Mouse (Mus musculus): ENCODE results near the gene Dlgap5. TPM values are rescaled to one million over a fixed set of nuclear protein-coding genes. Genes with fewer than 3 reads are reported as not detected.
A peak's percentile ranks its signal among the peaks of the same experiment; 100 is the strongest.

Gene Dlgap5
- polyA plus RNA-seq, 1 experiment: 76.7 TPM

GRCm38 (mm10) chr14:47354948-47355347 is 63.3 kb downstream of the Dlgap5 start:
- Histone ChIP-seq H3K4me1 (ENCODE audit: control insufficient read depth, insufficient read depth, low read length) (peaks cover 7% of the 10 kb centered on the region), H3K4me3 (replicated peaks; ENCODE audit: control insufficient read depth, low read depth, low read length) (no peak overlapping the region), H3K27ac (ENCODE audit: control insufficient read depth, insufficient read depth, low read depth, low read length, poor library complexity) (0 out of 2 replicates have a peak overlapping the region, but pooled peaks have one; percentile 20)
- 84% methylated on average over 5 of the region's 5 CpGs for WGBS
- TF ChIP-seq POLR2A (IDR thresholded peaks at IDR 0.05; ENCODE audit: borderline replicate concordance, control insufficient read depth, low read depth, low read length) (no peak), CTCF (IDR thresholded peaks at IDR 0.05; ENCODE audit: control insufficient read depth, insufficient read depth, low read length) (no peak)

GRCm38 (mm10) chr14:47354111-47354577 is 64.1 kb downstream of the Dlgap5 start:
- WGBS: 37% methylated on average over 8 of the region's 8 CpGs
- Histone ChIP-seq H3K4me3 (replicated peaks; ENCODE audit: control insufficient read depth, low read depth, low read length) (no peak overlapping the region), H3K4me1 (ENCODE audit: control insufficient read depth, insufficient read depth, low read length) (peaks cover 7% of the 10 kb centered on the region), H3K27ac (ENCODE audit: control insufficient read depth, insufficient read depth, low read depth, low read length, poor library complexity) (peak overlapping the region; percentile 21; the same call in 1 of the 2 replicates)
- TF ChIP-seq CTCF (IDR thresholded peaks at IDR 0.05; ENCODE audit: control insufficient read depth, insufficient read depth, low read length) (peak; percentile 53), POLR2A (IDR thresholded peaks at IDR 0.05; ENCODE audit: borderline replicate concordance, control insufficient read depth, low read depth, low read length) (no peak)

GRCm38 (mm10) chr14:47353240-47353639 is 65.0 kb downstream of the Dlgap5 start:
- peaks cover 7% of the 10 kb centered on the region for H3K4me1 ChIP-seq (ENCODE audit: control insufficient read depth, insufficient read depth, low read length)
- 63% methylated on average over 4 of the region's 4 CpGs for WGBS
- no peak overlapping the region; the same call in 1 of the 2 replicates for H3K27ac ChIP-seq (ENCODE audit: control insufficient read depth, insufficient read depth, low read depth, low read length, poor library complexity)
- TF ChIP-seq CTCF (IDR thresholded peaks at IDR 0.05; ENCODE audit: control insufficient read depth, insufficient read depth, low read length): no peak
- TF ChIP-seq POLR2A (IDR thresholded peaks at IDR 0.05; ENCODE audit: borderline replicate concordance, control insufficient read depth, low read depth, low read length): no peak
- no peak overlapping the region for H3K4me3 ChIP-seq (replicated peaks; ENCODE audit: control insufficient read depth, low read depth, low read length)

- WGBS: 93% methylated on average over 10 of the region's 10 CpGs
- Histone ChIP-seq H3K4me3 (replicated peaks; ENCODE audit: control insufficient read depth, low read depth, low read length) (no peak overlapping the region), H3K4me1 (ENCODE audit: control insufficient read depth, insufficient read depth, low read length) (peaks cover 7% of the 10 kb centered on the region)
These were observed 65.9 kb downstream of the Dlgap5 start for GRCm38 (mm10) chr14:47352272-47352671.

GRCm38 (mm10) chr14:47350974-47351373 is 67.2 kb downstream of the Dlgap5 start:
- Histone ChIP-seq H3K4me3 (replicated peaks; ENCODE audit: control insufficient read depth, low read depth, low read length) (no peak overlapping the region), H3K4me1 (ENCODE audit: control insufficient read depth, insufficient read depth, low read length) (peaks cover 7% of the 10 kb centered on the region), H3K27ac (ENCODE audit: control insufficient read depth, insufficient read depth, low read depth, low read length, poor library complexity) (no peak overlapping the region)
- TF ChIP-seq CTCF (IDR thresholded peaks at IDR 0.05; ENCODE audit: control insufficient read depth, insufficient read depth, low read length): no peak
- no peak for TF ChIP-seq POLR2A (IDR thresholded peaks at IDR 0.05; ENCODE audit: borderline replicate concordance, control insufficient read depth, low read depth, low read length)
- WGBS: 64% methylated on average over 2 of the region's 2 CpGs

More at GRCm38 (mm10) chr14:47352272-47352671, 65.9 kb downstream of the Dlgap5 start:
- TF ChIP-seq CTCF (IDR thresholded peaks at IDR 0.05; ENCODE audit: control insufficient read depth, insufficient read depth, low read length): no peak
- no peak for TF ChIP-seq POLR2A (IDR thresholded peaks at IDR 0.05; ENCODE audit: borderline replicate concordance, control insufficient read depth, low read depth, low read length)
- H3K27ac ChIP-seq (ENCODE audit: control insufficient read depth, insufficient read depth, low read depth, low read length, poor library complexity): no peak overlapping the region

GRCm38 (mm10) chr14:47346715-47347114 is 71.5 kb downstream of the Dlgap5 start:
- no peak overlapping the region for H3K27ac ChIP-seq (ENCODE audit: control insufficient read depth, insufficient read depth, low read depth, low read length, poor library complexity)
- H3K4me3 ChIP-seq (replicated peaks; ENCODE audit: control insufficient read depth, low read depth, low read length): no peak overlapping the region
- TF ChIP-seq CTCF (IDR thresholded peaks at IDR 0.05; ENCODE audit: control insufficient read depth, insufficient read depth, low read length): no peak
- TF ChIP-seq POLR2A (IDR thresholded peaks at IDR 0.05; ENCODE audit: borderline replicate concordance, control insufficient read depth, low read depth, low read length): no peak
- 77% methylated on average over 1 of the region's 1 CpGs for WGBS
- no peaks in the 10 kb centered on the region; the same call in 1 of the 2 replicates for H3K4me1 ChIP-seq (ENCODE audit: control insufficient read depth, insufficient read depth, low read length)

GRCm38 (mm10) chr14:47341811-47342291 is 76.4 kb downstream of the Dlgap5 start:
- 49% methylated on average over 4 of the region's 4 CpGs for WGBS
- H3K27ac ChIP-seq (ENCODE audit: control insufficient read depth, insufficient read depth, low read depth, low read length, poor library complexity): no peak overlapping the region
- TF ChIP-seq CTCF (IDR thresholded peaks at IDR 0.05; ENCODE audit: control insufficient read depth, insufficient read depth, low read length) (no peak), POLR2A (IDR thresholded peaks at IDR 0.05; ENCODE audit: borderline replicate concordance, control insufficient read depth, low read depth, low read length) (no peak)
- H3K4me3 ChIP-seq (replicated peaks; ENCODE audit: control insufficient read depth, low read depth, low read length): no peak overlapping the region
- no peaks in the 10 kb centered on the region for H3K4me1 ChIP-seq (ENCODE audit: control insufficient read depth, insufficient read depth, low read length)

- 80% methylated on average over 10 of the region's 10 CpGs for WGBS
These were observed 77.8 kb downstream of the Dlgap5 start for GRCm38 (mm10) chr14:47340231-47340925.

More at GRCm38 (mm10) chr14:47340231-47340925, 77.8 kb downstream of the Dlgap5 start:
- no peak for TF ChIP-seq CTCF (IDR thresholded peaks at IDR 0.05; ENCODE audit: control insufficient read depth, insufficient read depth, low read length)
- TF ChIP-seq POLR2A (IDR thresholded peaks at IDR 0.05; ENCODE audit: borderline replicate concordance, control insufficient read depth, low read depth, low read length): no peak
- Histone ChIP-seq H3K4me3 (replicated peaks; ENCODE audit: control insufficient read depth, low read depth, low read length) (no peak overlapping the region), H3K27ac (ENCODE audit: control insufficient read depth, insufficient read depth, low read depth, low read length, poor library complexity) (no peak overlapping the region), H3K4me1 (ENCODE audit: control insufficient read depth, insufficient read depth, low read length) (no peaks in the 10 kb centered on the region)

Other genes starting within 250 kb of the Dlgap5 start
- gene Gch1, start 229.0 kb downstream of the Dlgap5 start, polyA plus RNA-seq (2011; ENCODE audit: insufficient read depth, insufficient read length, low replicate concordance, missing spikeins): 18.8 and 26.8 TPM in 2 replicates
- gene Wdhd1, start 141.6 kb downstream of the Dlgap5 start, polyA plus RNA-seq (2011; ENCODE audit: insufficient read depth, insufficient read length, low replicate concordance, missing spikeins): 69.3 and 87.8 TPM in 2 replicates
- 8.6 and 12.6 TPM in 2 replicates for gene Socs4, start 141.5 kb downstream of the Dlgap5 start, polyA plus RNA-seq (2011; ENCODE audit: insufficient read depth, insufficient read length, low replicate concordance, missing spikeins)
- 27.7 and 29.6 TPM in 2 replicates for gene Mapk1ip1l, start 120.1 kb downstream of the Dlgap5 start, polyA plus RNA-seq (2011; ENCODE audit: insufficient read depth, insufficient read length, low replicate concordance, missing spikeins)
- gene Lgals3, start 50.7 kb downstream of the Dlgap5 start, polyA plus RNA-seq (2011; ENCODE audit: insufficient read depth, insufficient read length, low replicate concordance, missing spikeins): 66.3 and 147 TPM in 2 replicates
- gene Fbxo34, start 32.0 kb upstream of the Dlgap5 start, polyA plus RNA-seq (2011; ENCODE audit: insufficient read depth, insufficient read length, low replicate concordance, missing spikeins): 19.1 and 21.1 TPM in 2 replicates
- 3.3 and 9.8 TPM in 2 replicates for gene Atg14, start 152.2 kb upstream of the Dlgap5 start, polyA plus RNA-seq (2011; ENCODE audit: insufficient read depth, insufficient read length, low replicate concordance, missing spikeins)
- 22.9 and 26.7 TPM in 2 replicates for gene Ktn1, start 230.0 kb upstream of the Dlgap5 start, polyA plus RNA-seq (2011; ENCODE audit: insufficient read depth, insufficient read length, low replicate concordance, missing spikeins)

Data from bone marrow, adult 2 months (tissue).